Mouse (Mus musculus): ENCODE measurements around the gene Rln3.

The Rln3 gene

GRCm38 (mm10) chr8:84065457-84066072 is 20.8 kb upstream of the Rln3 start:
- peak in 1 of 2 experiments; percentile 21 for DNase-seq (ENCODE audit: inconsistent age in 2 of 2, low spot score in 1 of 2)

GRCm38 (mm10) chr8:84065037-84065436 is 20.2 kb upstream of the Rln3 start, which contains the start of gene Gm10643:
Gene Gm10643, minus strand, starts transcription at chr8:84065137.
- peak in 1 of 2 experiments; percentile 27 for DNase-seq (ENCODE audit: inconsistent age in 2 of 2, low spot score in 1 of 2)

- DNase-seq (ENCODE audit: inconsistent age in 2 of 2, low spot score in 1 of 2) = peak in 1 of 2 experiments; percentile 37
Observed at GRCm38 (mm10) chr8:84063861-84064610, 19.2 kb upstream of the Rln3 start.

GRCm38 (mm10) chr8:84060245-84060644 is 15.4 kb upstream of the Rln3 start:
- peak in 1 of 2 experiments; percentile 47 for DNase-seq (ENCODE audit: inconsistent age in 2 of 2, low spot score in 1 of 2)

GRCm38 (mm10) chr8:84059226-84059625 is 14.4 kb upstream of the Rln3 start:
- DNase-seq (ENCODE audit: inconsistent age in 2 of 2, low spot score in 1 of 2) = no peak

- no peak for DNase-seq (ENCODE audit: inconsistent age in 2 of 2, low spot score in 1 of 2)
Observed at GRCm38 (mm10) chr8:84057827-84058226, 13.0 kb upstream of the Rln3 start.

GRCm38 (mm10) chr8:84053229-84053628 is 8.4 kb upstream of the Rln3 start:
- no peak for DNase-seq (ENCODE audit: inconsistent age in 2 of 2, low spot score in 1 of 2)

GRCm38 (mm10) chr8:84052746-84053145 is 7.9 kb upstream of the Rln3 start:
- DNase-seq (ENCODE audit: inconsistent age in 2 of 2, low spot score in 1 of 2) = no peak

GRCm38 (mm10) chr8:84048171-84048570 is 3.4 kb upstream of the Rln3 start:
- DNase-seq (ENCODE audit: inconsistent age in 2 of 2, low spot score in 1 of 2) = no peak

- DNase-seq (ENCODE audit: inconsistent age in 2 of 2, low spot score in 1 of 2) = no peak
Observed at GRCm38 (mm10) chr8:84046505-84046904, 1.7 kb upstream of the Rln3 start.

GRCm38 (mm10) chr8:84044103-84044502 is 697 bp downstream of the Rln3 start:
- no peak for DNase-seq (ENCODE audit: inconsistent age in 2 of 2, low spot score in 1 of 2)

- no peak for DNase-seq (ENCODE audit: inconsistent age in 2 of 2, low spot score in 1 of 2)
Observed at GRCm38 (mm10) chr8:84042948-84043342, 1.9 kb downstream of the Rln3 start.

- peak; percentile 72 to 86 for DNase-seq (ENCODE audit: inconsistent age in 2 of 2, low spot score in 1 of 2)
Observed at GRCm38 (mm10) chr8:84042066-84042947, 2.5 kb downstream of the Rln3 start, which contains the start of gene Il27ra. Gene Il27ra, minus strand, starts transcription at chr8:84042589.

GRCm38 (mm10) chr8:84039050-84039449 is 5.8 kb downstream of the Rln3 start:
- peak; percentile 69 to 93 for DNase-seq (ENCODE audit: inconsistent age in 2 of 2, low spot score in 1 of 2)

- DNase-seq (ENCODE audit: inconsistent age in 2 of 2, low spot score in 1 of 2) = peak; percentile 73 to 86
Observed at GRCm38 (mm10) chr8:84038015-84038414, 6.8 kb downstream of the Rln3 start.

GRCm38 (mm10) chr8:84032777-84033176 is 12.0 kb downstream of the Rln3 start:
- peak; percentile 72 to 85 for DNase-seq (ENCODE audit: inconsistent age in 2 of 2, low spot score in 1 of 2)

- DNase-seq (ENCODE audit: inconsistent age in 2 of 2, low spot score in 1 of 2) = no peak
Observed at GRCm38 (mm10) chr8:84029272-84029671, 15.5 kb downstream of the Rln3 start.

GRCm38 (mm10) chr8:84027449-84027848 is 17.4 kb downstream of the Rln3 start:
- no peak for DNase-seq (ENCODE audit: inconsistent age in 2 of 2, low spot score in 1 of 2)

- DNase-seq (ENCODE audit: inconsistent age in 2 of 2, low spot score in 1 of 2) = peak; percentile 65 to 69
Observed at GRCm38 (mm10) chr8:84025863-84026262, 18.9 kb downstream of the Rln3 start.

GRCm38 (mm10) chr8:84024171-84024570 is 20.6 kb downstream of the Rln3 start:
- DNase-seq (ENCODE audit: inconsistent age in 2 of 2, low spot score in 1 of 2) = peak in 1 of 2 experiments; percentile 73

- DNase-seq (ENCODE audit: inconsistent age in 2 of 2, low spot score in 1 of 2) = no peak
Observed at GRCm38 (mm10) chr8:84023631-84024030, 21.2 kb downstream of the Rln3 start.
